Mouse (Mus musculus) lung, embryonic 16.5 days (tissue): Measurements from ENCODE around the gene Tnn. TPM values are rescaled to one million over a fixed set of nuclear protein-coding genes. Genes with fewer than 3 reads are reported as not detected.

ENCODE experiments used
- ATAC-seq: fragments of 200-750 bp; cut with Nextera tagmentation; 2 replicates; pipeline ENCODE4 v1.8.0; 2017; ENCODE audit warnings: low read depth, mild to moderate bottlenecking, moderate library complexity
- H3K27ac ChIP-seq: fragments of 300-500 bp; sonication (generic); 2 replicates; pipeline ENCODE4 v1.5.1; 2014; ENCODE audit warnings: mild to moderate bottlenecking, control low read depth, low read length
- H3K27me3 ChIP-seq: fragments of 300-500 bp; sonication (generic); 2 replicates; pipeline ENCODE4 v1.6.1; 2014; ENCODE audit warnings: low read depth, low read length, mixed read lengths; ENCODE audit not compliant: control insufficient read depth, insufficient read depth
- H3K36me3 ChIP-seq: fragments of 300-500 bp; sonication (generic); 2 replicates; pipeline ENCODE4 v1.6.1; 2014; ENCODE audit warnings: low read length; ENCODE audit not compliant: control insufficient read depth, insufficient read depth
- H3K4me1 ChIP-seq: fragments of 300-500 bp; sonication (generic); replicated peaks from 2 replicates; pipeline ENCODE4 v1.6.1; 2014; ENCODE audit warnings: low read length, mixed read lengths; ENCODE audit not compliant: control insufficient read depth, insufficient read depth
- H3K4me2 ChIP-seq: fragments of 300-500 bp; sonication (generic); 2 replicates; pipeline ENCODE4 v1.6.1; 2014; ENCODE audit warnings: low read depth, low read length, control low read depth
- H3K4me3 ChIP-seq: fragments of 300-500 bp; sonication (generic); 2 replicates; pipeline ENCODE4 v1.5.1; 2014; ENCODE audit warnings: mild to moderate bottlenecking, low read length, control low read depth
- H3K9ac ChIP-seq: fragments of 300-500 bp; sonication (generic); 2 replicates; pipeline ENCODE4 v1.6.1; 2014; ENCODE audit warnings: low read length, control low read depth
- H3K9me3 ChIP-seq: fragments of 300-500 bp; sonication (generic); 2 replicates; pipeline ENCODE4 v1.6.1; 2016; ENCODE audit warnings: low read length; ENCODE audit not compliant: control insufficient read depth
- WGBS: fragments of 180-500 bp; shearing (Covaris S2); extraction: QIAGEN DNeasy Blood & Tissue Kit; methylation state at CpG from one replicate; pipeline ENCODE4 v1.1.7; 2014; 5-methylcytosine and 5-hydroxymethylcytosine counted together
- polyA plus RNA-seq: library from polyadenylated mRNA; unstranded; fragments of >200 nt; fragmentation: Nextera tagmentation; extraction: Ambion mirVana; gene quantifications from 2 replicates; pipeline ENCODE4 v1.2.1, GENCODE M21; 2015

Gene Tnn
- 1.2 and 1.6 TPM in 2 replicates for polyA plus RNA-seq

DNA sequence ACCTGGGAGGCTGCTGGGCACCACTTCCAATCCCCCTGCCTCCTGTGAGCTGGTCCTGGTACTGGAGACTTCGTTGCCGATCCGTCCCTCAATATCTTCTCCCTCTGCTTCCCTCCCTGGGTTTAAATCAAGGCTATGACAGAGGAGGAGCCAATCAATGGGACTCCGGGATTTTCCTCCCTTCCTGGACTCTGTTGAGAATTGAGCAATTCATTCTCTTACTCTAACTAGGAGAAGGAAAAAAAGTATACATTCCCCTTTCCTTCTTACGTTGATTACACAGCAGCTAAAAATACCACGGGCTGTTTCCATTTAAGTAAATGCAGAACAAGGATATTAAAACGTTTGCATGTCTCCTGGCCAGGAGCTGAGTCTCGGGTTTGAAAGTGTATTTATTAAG, at the start of gene Tnn:
Tnn (minus strand) TSS at position 101 of the 400 bp plus-strand sequence.
- Histone ChIP-seq H3K36me3 (no peaks in the 10 kb centered on the region), H3K9me3 (no peaks in the 10 kb centered on the region), H3K4me1 (no peaks in the 10 kb centered on the region), H3K27ac (no peak within 1 kb of the TSS), H3K27me3 (no peaks in the 10 kb centered on the region), H3K4me3 (no peak within 1 kb of the TSS), H3K9ac (no peak within 1 kb of the TSS), H3K4me2 (no peak within 1 kb of the TSS)
- 51% methylated on average over 8 of the region's 8 CpGs for WGBS
- no peak for ATAC-seq

DNA sequence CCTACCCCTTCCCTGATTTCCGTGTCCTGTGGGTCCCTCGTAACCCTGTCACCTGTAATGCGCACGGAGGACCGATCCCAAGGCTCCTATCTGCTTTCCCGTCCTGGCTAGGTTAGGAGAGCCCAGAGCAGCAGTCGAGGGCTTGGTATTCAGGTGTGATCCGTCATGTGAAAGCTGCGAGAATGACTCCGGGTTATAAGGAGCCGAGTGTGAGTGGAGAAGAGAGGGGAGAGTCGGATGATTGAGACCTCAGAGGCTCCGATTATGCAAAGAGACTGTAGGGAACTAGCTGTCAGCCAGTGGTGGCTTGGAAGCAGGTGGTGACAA, 41.9 kb upstream of the Tnn start:
- WGBS: under 1% methylated on average over 13 of the region's 13 CpGs
- Histone ChIP-seq H3K9ac (peak overlapping the region; percentile 91), H3K4me1 (peaks cover 9% of the 10 kb centered on the region), H3K4me3 (peak overlapping the region; percentile 98), H3K4me2 (peak overlapping the region; percentile 86), H3K36me3 (peaks cover 5% of the 10 kb centered on the region), H3K27me3 (no peaks in the 10 kb centered on the region), H3K9me3 (no peaks in the 10 kb centered on the region), H3K27ac (peak overlapping the region; percentile 85)
- ATAC-seq: no peak; the same call in 1 of the 2 replicates

- Histone ChIP-seq H3K27me3 (no peaks in the 10 kb centered on the region), H3K27ac (peak within 1 kb of the TSS; percentile 85), H3K9me3 (no peaks in the 10 kb centered on the region), H3K36me3 (peaks cover 3% of the 10 kb centered on the region; the same call in 1 of the 2 replicates), H3K4me3 (peak within 1 kb of the TSS; percentile 98), H3K9ac (peak within 1 kb of the TSS; percentile 91), H3K4me2 (peak within 1 kb of the TSS; percentile 86), H3K4me1 (peaks cover 9% of the 10 kb centered on the region)
- peak; percentile 100 for ATAC-seq
- 6% methylated on average over 31 of the region's 31 CpGs for WGBS
Observed at GRCm38 (mm10) chr1:160194529-160195336, 41.4 kb upstream of the Tnn start, which contains the start of gene Mrps14. Mrps14 (plus strand) TSS chr1:160195215.

- WGBS: 9% methylated on average over 5 of the region's 5 CpGs
- peak; percentile 67; the same call in 1 of the 2 replicates for ATAC-seq
- Histone ChIP-seq H3K27ac (no peak overlapping the region), H3K36me3 (no peaks in the 10 kb centered on the region), H3K4me1 (no peaks in the 10 kb centered on the region), H3K4me3 (no peak overlapping the region), H3K27me3 (no peaks in the 10 kb centered on the region), H3K9me3 (no peaks in the 10 kb centered on the region), H3K4me2 (no peak overlapping the region), H3K9ac (no peak overlapping the region)
Observed at GRCm38 (mm10) chr1:160184506-160184905, 31.1 kb upstream of the Tnn start.

- H3K4me2 ChIP-seq: no peak overlapping the region
- no peak overlapping the region for H3K9ac ChIP-seq
- no peaks in the 10 kb centered on the region for H3K27me3 ChIP-seq
- 67% methylated on average over 4 of the region's 4 CpGs for WGBS
- H3K9me3 ChIP-seq: no peaks in the 10 kb centered on the region
- no peak overlapping the region for H3K4me3 ChIP-seq
- no peak overlapping the region for H3K27ac ChIP-seq
- no peaks in the 10 kb centered on the region for H3K36me3 ChIP-seq
- H3K4me1 ChIP-seq: no peaks in the 10 kb centered on the region
- no peak for ATAC-seq
Observed at GRCm38 (mm10) chr1:160181216-160181615, 27.8 kb upstream of the Tnn start.

DNA sequence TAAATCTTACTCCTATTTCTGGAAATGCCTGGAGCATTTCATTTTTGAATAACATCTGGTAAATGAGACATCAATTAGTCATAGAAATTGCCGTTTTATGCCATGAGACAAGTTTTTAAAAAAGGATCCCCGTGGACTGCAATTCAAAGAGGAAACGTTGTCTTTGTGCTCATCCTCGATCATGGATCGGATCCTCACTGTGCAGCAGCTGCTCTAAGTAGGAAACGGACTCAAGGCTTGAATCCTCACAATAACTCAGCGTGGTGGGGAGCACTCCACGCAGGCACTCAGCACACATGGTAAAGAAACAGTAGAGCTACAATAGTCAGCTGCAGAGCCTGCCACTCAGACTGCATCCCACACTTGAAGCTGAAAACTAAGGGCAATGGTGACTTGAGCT, 23.5 kb upstream of the Tnn start:
- H3K27ac ChIP-seq: no peak overlapping the region
- no peaks in the 10 kb centered on the region for H3K27me3 ChIP-seq
- H3K4me2 ChIP-seq: no peak overlapping the region
- H3K9me3 ChIP-seq: no peaks in the 10 kb centered on the region
- no peak overlapping the region for H3K9ac ChIP-seq
- WGBS: 78% methylated on average over 8 of the region's 8 CpGs
- no peak for ATAC-seq
- H3K4me3 ChIP-seq: no peak overlapping the region
- no peaks in the 10 kb centered on the region for H3K36me3 ChIP-seq
- no peaks in the 10 kb centered on the region for H3K4me1 ChIP-seq

DNA sequence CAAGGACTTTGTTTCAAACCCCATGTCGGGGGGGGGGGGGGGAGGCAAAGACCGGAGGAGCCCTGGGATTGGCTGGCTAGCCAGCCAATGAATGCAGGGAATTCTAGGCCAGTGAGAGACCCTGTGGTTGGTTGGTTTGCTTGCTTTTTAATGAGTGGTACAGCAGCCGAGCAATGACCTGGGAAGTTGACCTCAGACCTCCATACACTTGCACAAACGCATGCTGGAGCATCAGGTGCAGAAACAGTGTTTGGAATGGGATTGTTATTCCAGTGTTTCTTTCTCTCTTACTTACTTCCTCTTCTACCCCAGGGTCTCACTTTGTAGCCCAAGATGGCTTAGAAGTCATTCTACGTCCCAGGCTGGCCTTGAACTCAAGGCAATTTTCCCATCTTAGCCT, 13.2 kb upstream of the Tnn start:
- no peak for ATAC-seq
- WGBS: 69% methylated on average over 3 of the region's 5 CpGs
- H3K4me3 ChIP-seq: no peak overlapping the region
- H3K9ac ChIP-seq: no peak overlapping the region
- no peaks in the 10 kb centered on the region for H3K27me3 ChIP-seq
- H3K27ac ChIP-seq: no peak overlapping the region
- no peaks in the 10 kb centered on the region for H3K36me3 ChIP-seq
- no peak overlapping the region for H3K4me2 ChIP-seq
- no peaks in the 10 kb centered on the region for H3K9me3 ChIP-seq
- H3K4me1 ChIP-seq: no peaks in the 10 kb centered on the region

DNA sequence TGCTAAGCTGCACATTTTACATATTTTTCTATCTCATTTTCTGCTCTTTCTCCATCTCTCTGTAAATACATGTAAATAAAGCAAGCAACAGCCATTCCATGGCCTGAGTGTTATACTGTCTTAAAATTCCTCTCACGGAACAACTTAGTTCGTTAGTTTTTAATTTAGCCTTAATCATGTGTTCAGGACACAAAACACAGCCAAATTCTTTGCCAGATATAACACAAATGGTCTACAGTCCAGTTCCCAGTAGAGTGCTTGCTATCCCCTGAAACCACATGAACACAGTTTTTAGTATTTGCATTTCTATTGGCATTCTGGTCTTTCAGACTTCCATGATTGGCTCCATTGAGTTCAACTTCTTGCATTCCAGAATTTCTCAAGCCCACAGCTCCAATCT, 4.8 kb upstream of the Tnn start:
- H3K27ac ChIP-seq: no peak overlapping the region
- no peak for ATAC-seq
- H3K9ac ChIP-seq: no peak overlapping the region
- H3K9me3 ChIP-seq: no peaks in the 10 kb centered on the region
- WGBS: 92% methylated on average over 2 of the region's 2 CpGs
- no peaks in the 10 kb centered on the region for H3K27me3 ChIP-seq
- H3K4me3 ChIP-seq: no peak overlapping the region
- no peaks in the 10 kb centered on the region for H3K4me1 ChIP-seq
- no peaks in the 10 kb centered on the region for H3K36me3 ChIP-seq
- no peak overlapping the region for H3K4me2 ChIP-seq

- no peaks in the 10 kb centered on the region for H3K27me3 ChIP-seq
- H3K36me3 ChIP-seq: no peaks in the 10 kb centered on the region
- H3K4me2 ChIP-seq: no peak overlapping the region
- 59% methylated on average over 3 of the region's 3 CpGs for WGBS
- no peaks in the 10 kb centered on the region for H3K9me3 ChIP-seq
- no peak overlapping the region for H3K9ac ChIP-seq
- no peak overlapping the region for H3K4me3 ChIP-seq
- no peaks in the 10 kb centered on the region for H3K4me1 ChIP-seq
- no peak overlapping the region for H3K27ac ChIP-seq
- no peak for ATAC-seq
Observed at GRCm38 (mm10) chr1:160150726-160151125, 2.7 kb downstream of the Tnn start.
